Mouse (Mus musculus) neutrophil, adult 65 days (primary cell): ENCODE measurements around the gene Zfp689. TPM values are rescaled to one million over a fixed set of nuclear protein-coding genes. Genes with fewer than 3 reads are reported as not detected.

Source experiments
- total RNA-seq: library from RNA; stranded (reverse); gene quantifications from 2 replicates; pipeline ENCODE4 v1.2.4, GENCODE M21; 2023

Zfp689 gene
- 2.1 and 3.1 TPM in 2 replicates for total RNA-seq

DNA sequence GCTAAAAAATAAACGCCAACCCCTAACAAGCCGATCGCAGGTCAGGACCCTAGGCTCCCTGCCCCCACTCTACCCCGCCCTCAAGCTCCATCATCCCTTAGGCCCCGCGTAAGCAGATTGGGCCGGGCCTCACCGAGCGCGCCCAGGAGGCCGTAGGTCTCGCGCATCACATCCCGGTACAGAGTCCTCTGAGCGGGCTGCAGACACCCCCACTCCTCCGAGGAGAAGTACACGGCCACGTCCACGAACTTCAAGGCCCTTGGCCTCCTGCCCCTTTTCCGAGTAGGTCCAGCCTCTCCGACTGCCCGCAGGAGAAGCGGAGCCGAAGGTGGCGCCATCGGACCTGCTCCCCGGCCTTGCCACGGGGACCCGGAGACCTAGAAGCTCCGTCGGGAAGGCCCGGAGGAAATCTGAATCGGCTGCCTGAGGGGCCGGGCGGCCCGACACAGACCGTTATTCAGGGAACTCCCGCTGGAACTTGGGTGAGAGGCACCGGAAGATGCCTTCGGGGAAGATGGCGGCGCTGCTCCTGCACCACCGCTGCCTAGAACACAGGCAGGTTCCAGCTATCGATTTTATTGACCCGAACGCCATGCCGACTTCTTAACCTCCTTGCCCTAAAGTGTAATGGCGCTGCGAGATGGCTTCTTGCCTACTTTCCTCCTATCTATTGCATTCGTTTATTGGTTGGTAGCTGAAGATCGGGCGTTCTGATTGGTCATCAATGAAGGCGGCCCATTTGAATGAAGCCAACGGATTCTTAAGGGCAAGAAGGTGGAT lies at the start of gene Zfp689:
Gene Zfp689, minus strand, starts transcription at position 638 of the 780 bp plus-strand sequence.

DNA sequence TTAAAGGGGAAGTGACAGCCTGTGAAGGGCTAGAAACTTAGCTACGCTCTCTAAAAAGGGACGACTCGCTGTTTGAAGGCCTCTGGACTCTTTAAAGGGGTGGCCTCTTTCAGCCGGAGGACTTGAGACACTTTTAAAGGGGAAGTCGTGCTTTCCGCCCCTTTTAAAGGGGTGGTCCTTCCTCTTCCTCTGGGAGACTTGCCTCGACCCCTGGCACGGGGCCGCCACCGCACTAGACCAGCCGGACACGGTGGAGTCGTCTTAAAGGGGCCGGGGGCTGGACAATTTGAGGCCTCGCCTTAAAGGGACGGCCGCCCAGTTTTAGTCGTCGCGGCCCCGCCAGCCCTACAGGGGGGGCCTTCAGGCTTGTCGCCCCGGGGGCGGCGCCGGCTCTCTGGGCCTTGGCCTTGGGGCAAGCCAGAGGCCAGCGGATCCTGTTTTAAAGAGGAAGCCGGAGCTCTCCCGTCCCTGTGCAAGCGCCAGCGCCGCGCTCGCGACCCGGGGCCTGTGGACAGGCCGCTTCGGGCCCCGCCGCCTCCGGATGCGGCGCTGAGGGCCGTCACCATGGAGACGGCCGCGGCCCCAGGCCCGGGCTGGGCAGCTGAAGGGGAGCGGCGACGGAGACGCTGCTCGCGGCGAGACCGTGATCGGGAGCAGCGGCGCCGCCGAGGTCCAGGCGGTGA lies 29.8 kb upstream of the Zfp689 start, which contains the start of gene Fbrs:
Gene Fbrs, plus strand, starts transcription at position 565 of the 683 bp plus-strand sequence.

DNA sequence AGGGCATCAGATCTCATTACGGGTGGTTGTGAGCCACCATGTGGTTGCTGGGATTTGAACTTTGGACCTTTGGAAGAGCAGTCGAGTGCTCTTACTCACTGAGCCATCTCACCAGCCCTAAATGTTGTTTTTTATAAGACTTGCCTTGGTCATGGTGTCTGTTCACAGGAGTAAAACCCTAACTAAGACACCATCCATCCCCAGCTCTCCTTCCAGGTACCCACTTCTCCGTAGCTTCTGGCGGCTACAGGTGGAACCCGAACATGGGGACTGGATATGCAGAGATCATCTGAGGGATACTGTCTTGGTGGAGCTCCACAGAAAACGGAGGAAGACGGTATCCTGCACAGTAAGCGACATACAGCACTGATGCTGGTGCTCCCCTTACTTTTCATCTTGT lies 10.4 kb upstream of the Zfp689 start, which contains the start of gene Prr14:
Gene Prr14, plus strand, starts transcription at position 301 of the 400 bp plus-strand sequence.

DNA sequence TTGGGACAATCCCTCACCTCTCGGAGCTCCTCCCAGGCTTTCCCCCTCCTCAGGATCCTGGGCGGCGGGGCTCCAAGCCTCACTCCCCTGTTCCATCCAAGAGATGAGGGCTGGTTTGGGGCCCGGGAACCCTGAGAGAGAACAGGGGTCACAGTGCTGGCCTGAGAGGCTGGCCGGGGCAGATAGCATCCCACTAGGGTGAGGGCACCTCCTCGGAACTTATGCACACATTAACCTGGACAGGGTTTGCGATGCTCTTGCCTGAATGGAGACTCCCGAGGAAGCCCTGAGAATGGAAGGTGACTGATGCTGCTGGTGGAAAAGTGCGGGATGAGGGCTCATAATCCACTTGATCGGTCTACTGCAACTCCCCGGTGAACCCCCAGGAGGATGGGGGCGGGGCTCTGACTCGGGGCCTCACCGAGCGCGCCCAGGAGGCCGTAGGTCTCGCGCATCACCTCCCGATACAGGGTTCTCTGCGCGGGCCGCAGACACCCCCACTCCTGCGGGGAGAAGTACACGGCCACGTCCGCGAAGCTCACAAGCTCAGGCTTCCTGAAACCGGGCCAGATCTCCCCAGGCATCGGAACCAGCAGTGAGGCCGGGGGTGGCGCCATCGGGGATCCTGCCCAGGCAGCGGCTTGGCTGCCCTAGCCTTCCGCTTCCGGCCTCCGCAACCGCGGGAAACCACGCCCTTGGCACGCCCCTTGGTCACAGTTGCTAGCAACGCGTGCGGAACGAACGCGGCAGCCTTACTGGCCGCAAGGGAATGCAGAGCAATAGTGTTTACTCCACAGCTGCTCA lies 27.4 kb downstream of the Zfp689 start, which contains the start of gene Zfp688:
Gene Zfp688, minus strand, starts transcription at position 681 of the 804 bp plus-strand sequence.

DNA sequence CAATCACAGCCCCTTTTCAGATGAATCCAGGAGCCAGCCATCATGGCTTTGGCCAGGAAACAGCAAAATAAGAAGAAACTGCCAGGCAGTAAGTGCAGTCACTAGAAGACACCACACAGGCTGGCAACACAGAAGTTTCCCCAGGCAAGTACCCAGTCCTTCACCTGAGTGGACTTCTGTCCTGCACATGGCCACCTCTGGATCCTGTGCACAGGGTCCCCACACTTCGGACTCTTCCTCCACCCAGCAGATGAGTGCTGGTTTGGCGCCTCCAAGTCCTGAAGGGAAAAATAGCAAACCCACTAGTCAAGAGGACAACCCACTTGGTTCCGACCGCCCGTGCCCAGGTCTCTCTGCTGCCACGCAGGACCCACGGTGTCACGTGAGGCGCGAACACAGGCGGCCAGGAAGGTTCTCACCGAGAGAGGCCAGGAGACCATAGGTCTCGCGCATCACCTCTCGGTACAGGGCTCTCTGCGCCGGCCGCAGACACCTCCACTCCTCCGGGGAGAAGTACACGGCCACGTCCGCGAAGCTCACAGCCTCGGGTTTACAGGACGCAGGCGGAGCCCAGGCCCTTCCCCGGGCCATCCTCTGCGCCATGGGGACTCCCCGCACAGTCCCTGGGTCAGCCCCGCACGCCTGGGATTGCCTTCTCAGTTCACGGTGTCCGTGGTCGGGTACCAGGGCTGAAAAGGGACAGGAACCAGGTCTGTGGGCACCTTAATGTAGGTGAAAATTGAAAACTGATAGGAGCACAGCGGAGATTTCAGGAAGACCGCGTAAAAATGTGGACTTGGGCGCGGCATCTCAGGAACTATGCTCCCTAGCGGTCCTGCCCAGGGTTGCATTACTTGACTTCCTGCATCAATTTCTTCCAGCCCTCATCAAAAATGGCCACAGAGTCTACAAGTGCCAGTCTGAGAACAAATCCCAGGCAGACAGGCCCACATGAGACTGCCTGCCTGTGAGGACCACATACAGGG lies 42.7 kb downstream of the Zfp689 start, which contains the start of gene Zfp764:
Gene Zfp764, minus strand, starts transcription at position 821 of the 986 bp plus-strand sequence.

DNA sequence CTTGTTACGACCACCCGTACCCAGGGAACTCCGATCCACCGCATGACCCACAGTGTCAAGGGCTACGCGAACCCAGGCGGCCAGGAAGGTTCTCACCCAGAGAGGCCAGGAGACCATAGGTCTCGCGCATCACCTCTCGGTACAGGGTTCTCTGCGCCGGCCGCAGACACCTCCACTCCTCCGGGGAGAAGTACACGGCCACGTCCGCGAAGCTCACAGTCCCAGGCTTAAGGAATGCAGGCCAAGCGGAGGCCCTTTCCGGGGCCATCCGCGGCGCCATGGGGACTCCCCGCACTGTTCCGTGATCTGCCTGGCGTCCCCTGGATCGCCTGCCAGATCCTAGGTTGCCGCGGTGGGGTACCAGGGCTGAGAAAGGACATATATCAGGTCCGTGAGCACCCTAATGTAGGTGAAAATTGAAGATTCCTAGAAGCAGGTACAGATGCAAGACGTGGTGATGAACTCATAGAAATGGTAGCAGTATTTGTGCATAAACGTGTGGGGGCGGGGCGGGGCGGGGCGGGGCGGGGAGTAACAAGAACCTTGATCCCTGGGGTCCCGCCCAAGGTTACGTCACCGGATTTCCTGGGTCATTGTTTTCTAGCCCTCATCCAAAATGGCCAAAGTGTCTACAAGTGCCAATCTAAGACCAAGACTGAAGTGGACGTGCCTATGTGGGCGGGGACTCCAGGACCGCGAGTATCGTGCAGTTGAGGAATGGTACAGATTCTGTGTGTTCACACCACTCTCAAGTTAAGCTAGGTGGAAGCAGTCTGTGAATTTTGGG lies 55.6 kb downstream of the Zfp689 start, which contains the start of gene E430018J23Rik:
Gene E430018J23Rik, minus strand, starts transcription at position 473 of the 787 bp plus-strand sequence.

Other genes with a start within 250 kb of the Zfp689 start
- gene Tbc1d10b, start 240.7 kb downstream of the Zfp689 start, total RNA-seq, result 106 and 122 TPM in 2 replicates
- gene Mylpf, start 240.3 kb downstream of the Zfp689 start, total RNA-seq, result 6.7 and 11.1 TPM in 2 replicates
- gene Zfp553, start 216.1 kb downstream of the Zfp689 start, total RNA-seq, result 2.8 and 4.0 TPM in 2 replicates
- 107 and 123 TPM in 2 replicates for gene Sept1, start 216.0 kb downstream of the Zfp689 start, total RNA-seq
- gene Zfp771, start 204.9 kb downstream of the Zfp689 start, total RNA-seq, result 3.2 and 4.7 TPM in 2 replicates
- 18.4 and 20.9 TPM in 2 replicates for gene Dctpp1, start 188.4 kb downstream of the Zfp689 start, total RNA-seq
- gene Sephs2, start 175.1 kb downstream of the Zfp689 start, total RNA-seq, result 150 and 202 TPM in 2 replicates
- 239 and 332 TPM in 2 replicates for gene Itgal, start 152.9 kb downstream of the Zfp689 start, total RNA-seq
- gene Zfp768, start 103.6 kb downstream of the Zfp689 start, total RNA-seq, result 7.5 and 8.1 TPM in 2 replicates
- 3.9 and 5.9 TPM in 2 replicates for gene Zfp747, start 73.1 kb downstream of the Zfp689 start, total RNA-seq
- 1.3 and 1.5 TPM in 2 replicates for gene 9130019O22Rik, start 62.0 kb downstream of the Zfp689 start, total RNA-seq
- 1.1 and 1.4 TPM in 2 replicates for gene E430018J23Rik, start 55.5 kb downstream of the Zfp689 start, total RNA-seq
- 1.5 and 2.2 TPM in 2 replicates for gene Zfp764, start 42.3 kb downstream of the Zfp689 start, total RNA-seq
- gene Zfp688, start 27.1 kb downstream of the Zfp689 start, total RNA-seq, result 13.2 and 14.6 TPM in 2 replicates
- gene Prr14, start 10.5 kb upstream of the Zfp689 start, total RNA-seq, result 153 and 167 TPM in 2 replicates
- 324 and 414 TPM in 2 replicates for gene Fbrs, start 30.0 kb upstream of the Zfp689 start, total RNA-seq
- gene Srcap, start 62.8 kb upstream of the Zfp689 start, total RNA-seq, result 77.3 and 96.9 TPM in 2 replicates
- 16.4 and 27.7 TPM in 2 replicates for gene Gm42715, start 70.4 kb upstream of the Zfp689 start, total RNA-seq
- not detected in 2 replicates for gene Tmem265, start 112.2 kb upstream of the Zfp689 start, total RNA-seq
- gene Phkg2, start 124.2 kb upstream of the Zfp689 start, total RNA-seq, result 132 and 168 TPM in 2 replicates
- gene Ccdc189, start 139.4 kb upstream of the Zfp689 start, total RNA-seq, result 18.5 and 19.6 TPM in 2 replicates
- 199 and 280 TPM in 2 replicates for gene Rnf40, start 139.6 kb upstream of the Zfp689 start, total RNA-seq
- gene Zfp629, start 166.6 kb upstream of the Zfp689 start, total RNA-seq, result 2.6 and 2.7 TPM in 2 replicates